Mouse (Mus musculus) adrenal gland, postnatal 4 days (tissue): Measurements from ENCODE around the gene Gm2174. TPM values are rescaled to one million over a fixed set of nuclear protein-coding genes. Genes with fewer than 3 reads are reported as not detected.

Experiments
- DNase-seq, 2 experiments: peaks; one replicate each; pipeline ENCODE4 v3.0.0; 2021 to 2022; ENCODE audit warnings: low spot score in 2 of 2, mixed read lengths in 2 of 2
- total RNA-seq, 2 experiments: library from RNA; stranded (reverse); gene quantifications; 2 replicates each; pipeline ENCODE4 v1.2.3; 2021

Gm2174 gene
- total RNA-seq, 2 experiments from 2014 or later = not detected

DNA sequence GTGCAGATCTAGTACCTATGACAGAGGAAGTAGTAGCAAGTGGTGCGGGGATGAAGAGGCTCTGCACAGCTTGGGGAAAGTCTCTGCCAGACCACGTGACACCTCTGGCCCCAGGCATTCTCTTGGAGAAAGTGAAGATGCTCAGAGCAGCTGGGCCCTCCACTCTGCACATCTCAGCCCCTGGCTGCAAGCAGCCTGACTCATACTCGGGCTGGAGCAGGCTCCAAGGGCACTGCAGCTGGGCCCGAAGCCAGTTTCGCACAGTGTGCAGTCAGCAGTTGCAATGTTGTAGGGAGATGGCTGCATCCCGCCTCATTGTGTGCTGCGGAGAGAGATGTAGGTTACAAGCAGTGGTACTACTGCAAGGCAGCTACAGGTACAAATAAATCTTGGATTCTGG, 49.5 kb downstream of the Gm2174 start:
- DNase-seq = peak in 1 of 2 experiments; percentile 5

Other genes starting within 250 kb of the Gm2174 start
- not detected for gene Gm773, start 235.1 kb upstream of the Gm2174 start, total RNA-seq
- 1 to 10 TPM; 4.9 to 5.2 TPM for gene Zfp449, start 101.6 kb upstream of the Gm2174 start, total RNA-seq
- gene Smim10l2a, start 73.4 kb upstream of the Gm2174 start, total RNA-seq = 1 to 10 TPM; 2.6 to 2.7 TPM
- gene Ints6l, start 6.9 kb downstream of the Gm2174 start, total RNA-seq = 10 to 100 TPM; 47.1 to 60.3 TPM
- not detected for gene Gm10477, start 76.8 kb downstream of the Gm2174 start, total RNA-seq
- under 1 TPM in 1 of 2 experiments, not detected in 1; 0.28 TPM for gene Gm648, start 101.6 kb downstream of the Gm2174 start, total RNA-seq
- 10 to 100 TPM; 23.4 to 23.6 TPM for gene Mmgt1, start 150.1 kb downstream of the Gm2174 start, total RNA-seq
- 10 to 100 TPM; 20.5 to 25.2 TPM for gene Slc9a6, start 161.8 kb downstream of the Gm2174 start, total RNA-seq